Mouse (Mus musculus) myocyte (in vitro differentiated cells): Measurements from ENCODE around the gene Smim4. TPM values are rescaled to one million over a fixed set of nuclear protein-coding genes. Genes with fewer than 3 reads are reported as not detected.

Experiments used
- H3K27me3 ChIP-seq: one replicate; pipeline ENCODE4 v1.6.1; 2011; ENCODE audit not compliant: control insufficient read depth, insufficient read depth, insufficient read length
- H3K36me3 ChIP-seq: one replicate; pipeline ENCODE4 v1.6.1; 2011; ENCODE audit not compliant: control insufficient read depth, insufficient read depth
- H3K4me2 ChIP-seq: one replicate; pipeline ENCODE4 v1.6.1; 2011; ENCODE audit warnings: low read depth, control low read depth
- H3K4me3 ChIP-seq: one replicate; pipeline ENCODE4 v1.5.1; 2011; ENCODE audit warnings: mild to moderate bottlenecking, control low read depth, moderate library complexity
- H3K79me2 ChIP-seq: one replicate; pipeline ENCODE4 v1.6.1; 2011; ENCODE audit not compliant: control insufficient read depth, insufficient read depth
- H3ac ChIP-seq: one replicate; pipeline ENCODE4 v1.6.1; 2011; ENCODE audit not compliant: control insufficient read depth, insufficient read length
- CEBPB ChIP-seq: IDR thresholded peaks from 2 replicates; pipeline ENCODE4 v1.6.1; 2011; ENCODE audit warnings: mild to moderate bottlenecking, moderate library complexity; ENCODE audit not compliant: poor library complexity, insufficient read depth, severe bottlenecking
- E2F4 ChIP-seq: IDR thresholded peaks from one replicate; pipeline ENCODE4 v1.6.1; 2011; ENCODE audit warnings: mild to moderate bottlenecking, control low read depth, moderate library complexity; ENCODE audit not compliant: insufficient read depth
- MAX ChIP-seq: IDR thresholded peaks from one replicate; pipeline ENCODE4 v1.6.1; 2011; ENCODE audit warnings: low read depth, mild to moderate bottlenecking, control low read depth
- MYOD1 ChIP-seq, 3 experiments: IDR thresholded peaks; one replicate each; pipeline ENCODE4 v1.6.1; 2011; ENCODE audit warnings: control low read depth in 2 of 3, low read depth in 2 of 3, mild to moderate bottlenecking in 2 of 3, moderate library complexity in 1 of 3; ENCODE audit not compliant: insufficient read length in 2 of 3, control insufficient read depth in 1 of 3
- MYOG ChIP-seq, 3 experiments: IDR thresholded peaks; one replicate each; pipeline ENCODE4 v1.6.1; 2011; ENCODE audit warnings: control low read depth in 2 of 3, low read depth in 2 of 3, mild to moderate bottlenecking in 2 of 3; ENCODE audit not compliant: insufficient read length in 2 of 3, control insufficient read depth in 1 of 3, insufficient read depth in 1 of 3
- POLR2A ChIP-seq: IDR thresholded peaks from one replicate; pipeline ENCODE4 v1.6.1; 2011; ENCODE audit warnings: low read depth, mild to moderate bottlenecking, control low read depth, moderate library complexity; ENCODE audit not compliant: insufficient read length
- POLR2AphosphoS2 ChIP-seq: IDR thresholded peaks from one replicate; pipeline ENCODE4 v1.6.1; 2011; ENCODE audit warnings: low read depth, control low read depth; ENCODE audit not compliant: insufficient read length
- REST ChIP-seq: IDR thresholded peaks from one replicate; pipeline ENCODE4 v1.6.1; 2011; ENCODE audit warnings: mild to moderate bottlenecking, control low read depth, moderate library complexity; ENCODE audit not compliant: insufficient read depth, insufficient read length
- SRF ChIP-seq: IDR thresholded peaks from one replicate; pipeline ENCODE4 v1.6.1; 2011; ENCODE audit warnings: low read depth; ENCODE audit not compliant: control insufficient read depth, insufficient read length
- TCF12 ChIP-seq: IDR thresholded peaks from one replicate; pipeline ENCODE4 v1.6.1; 2011; ENCODE audit warnings: mild to moderate bottlenecking, control low read depth; ENCODE audit not compliant: poor library complexity, insufficient read depth, severe bottlenecking
- TCF3 ChIP-seq: IDR thresholded peaks from one replicate; pipeline ENCODE4 v1.6.1; 2011; ENCODE audit warnings: low read depth, control low read depth; ENCODE audit not compliant: insufficient read length
- USF1 ChIP-seq: IDR thresholded peaks from one replicate; pipeline ENCODE4 v1.6.1; 2011; ENCODE audit warnings: low read depth, mild to moderate bottlenecking, control low read depth, moderate library complexity
- polyA plus RNA-seq: library from polyadenylated mRNA; unstranded; fragments of >200 nt; fragmentation: generic; extraction: Trizol; gene quantifications from one replicate; pipeline ENCODE4 v1.2.1, GENCODE M21; 2012; ENCODE audit warnings: missing spikeins

The Smim4 gene
- polyA plus RNA-seq, 1 experiment: 91.4 TPM

- Histone ChIP-seq H3K36me3 (peaks cover 14% of the 10 kb centered on the region), H3K4me3 (no peak overlapping the region), H3ac (no peak overlapping the region), H3K4me2 (no peak overlapping the region), H3K79me2 (no peaks in the 10 kb centered on the region), H3K27me3 (no peaks in the 10 kb centered on the region)
- no peak for TF ChIP-seq CEBPB
- TF ChIP-seq POLR2AphosphoS2: no peak
- peak in 2 of 3 experiments; percentile 28 for TF ChIP-seq MYOD1 (IDR thresholded peaks at IDR 0.05; ENCODE audit: control insufficient read depth in 1 of 3, insufficient read length in 2 of 3, low read depth in 2 of 3)
- TF ChIP-seq TCF12: no peak
- TF ChIP-seq USF1: no peak
- no peak for TF ChIP-seq REST
- TF ChIP-seq MYOG (IDR thresholded peaks at IDR 0.05; ENCODE audit: control insufficient read depth in 1 of 3, insufficient read depth in 1 of 3, insufficient read length in 2 of 3, low read depth in 2 of 3): peak in 2 of 3 experiments; percentile 8 to 33
- TF ChIP-seq TCF3: no peak
Measured at GRCm38 (mm10) chr14:31166827-31167226, 38.1 kb upstream of the Smim4 start.

GRCm38 (mm10) chr14:31165991-31166630 is 37.4 kb upstream of the Smim4 start:
- H3K4me2 ChIP-seq: peak overlapping the region; percentile 10
- no peak overlapping the region for H3ac ChIP-seq
- H3K4me3 ChIP-seq: no peak overlapping the region
- peaks cover 11% of the 10 kb centered on the region for H3K36me3 ChIP-seq
- no peaks in the 10 kb centered on the region for H3K79me2 ChIP-seq
- TF ChIP-seq USF1: no peak
- no peak for TF ChIP-seq TCF12
- no peak for TF ChIP-seq CEBPB
- no peak for TF ChIP-seq POLR2AphosphoS2
- TF ChIP-seq SRF: no peak
- no peak for TF ChIP-seq MAX
- no peak for TF ChIP-seq REST
- TF ChIP-seq POLR2A: no peak
- TF ChIP-seq MYOG (IDR thresholded peaks at IDR 0.05; ENCODE audit: control insufficient read depth in 1 of 3, insufficient read depth in 1 of 3, insufficient read length in 2 of 3, low read depth in 2 of 3): no peak
- no peak for TF ChIP-seq E2F4
- no peak for TF ChIP-seq TCF3
- no peak for TF ChIP-seq MYOD1 (IDR thresholded peaks at IDR 0.05; ENCODE audit: control insufficient read depth in 1 of 3, insufficient read length in 2 of 3, low read depth in 2 of 3)
- H3K27me3 ChIP-seq: no peaks in the 10 kb centered on the region

GRCm38 (mm10) chr14:31165458-31165857 is 36.7 kb upstream of the Smim4 start:
- no peak overlapping the region for H3K4me3 ChIP-seq
- peaks cover 4% of the 10 kb centered on the region for H3K36me3 ChIP-seq
- H3ac ChIP-seq: no peak overlapping the region
- no peaks in the 10 kb centered on the region for H3K27me3 ChIP-seq
- H3K79me2 ChIP-seq: no peaks in the 10 kb centered on the region
- TF ChIP-seq POLR2AphosphoS2 (no peak), MYOG (IDR thresholded peaks at IDR 0.05; ENCODE audit: control insufficient read depth in 1 of 3, insufficient read depth in 1 of 3, insufficient read length in 2 of 3, low read depth in 2 of 3) (no peak), TCF3 (no peak), CEBPB (no peak), USF1 (no peak), MYOD1 (IDR thresholded peaks at IDR 0.05; ENCODE audit: control insufficient read depth in 1 of 3, insufficient read length in 2 of 3, low read depth in 2 of 3) (no peak), MAX (no peak), POLR2A (no peak), SRF (no peak), REST (no peak), E2F4 (no peak), TCF12 (no peak)
- H3K4me2 ChIP-seq: no peak overlapping the region

- Histone ChIP-seq H3ac (no peak overlapping the region), H3K27me3 (no peaks in the 10 kb centered on the region), H3K36me3 (peaks cover 1% of the 10 kb centered on the region), H3K4me2 (no peak overlapping the region), H3K79me2 (no peaks in the 10 kb centered on the region), H3K4me3 (no peak overlapping the region)
- no peak for TF ChIP-seq E2F4
- no peak for TF ChIP-seq POLR2A
Measured at GRCm38 (mm10) chr14:31165010-31165409, 36.3 kb upstream of the Smim4 start.

- Histone ChIP-seq H3K4me2 (no peak overlapping the region), H3K36me3 (no peaks in the 10 kb centered on the region), H3ac (no peak overlapping the region), H3K4me3 (no peak overlapping the region), H3K79me2 (no peaks in the 10 kb centered on the region), H3K27me3 (no peaks in the 10 kb centered on the region)
- TF ChIP-seq REST (no peak), MAX (no peak), E2F4 (no peak), MYOG (IDR thresholded peaks at IDR 0.05; ENCODE audit: control insufficient read depth in 1 of 3, insufficient read depth in 1 of 3, insufficient read length in 2 of 3, low read depth in 2 of 3) (no peak), TCF12 (no peak), TCF3 (no peak), POLR2AphosphoS2 (no peak), MYOD1 (IDR thresholded peaks at IDR 0.05; ENCODE audit: control insufficient read depth in 1 of 3, insufficient read length in 2 of 3, low read depth in 2 of 3) (no peak)
Measured at GRCm38 (mm10) chr14:31164067-31164466, 35.3 kb upstream of the Smim4 start.
